Mouse (Mus musculus): ENCODE data around the gene Tmem240. TPM values are rescaled to one million over a fixed set of nuclear protein-coding genes. Genes with fewer than 3 reads are reported as not detected.
"Not testable (repeated sequence)": the region's sequence is repeated elsewhere in the genome, so short reads cannot be mapped to it uniquely, and the experiment has no call there.

Gene Tmem240
- polyA plus RNA-seq, 1 experiment from 2014 or later: 10.1 TPM

DNA sequence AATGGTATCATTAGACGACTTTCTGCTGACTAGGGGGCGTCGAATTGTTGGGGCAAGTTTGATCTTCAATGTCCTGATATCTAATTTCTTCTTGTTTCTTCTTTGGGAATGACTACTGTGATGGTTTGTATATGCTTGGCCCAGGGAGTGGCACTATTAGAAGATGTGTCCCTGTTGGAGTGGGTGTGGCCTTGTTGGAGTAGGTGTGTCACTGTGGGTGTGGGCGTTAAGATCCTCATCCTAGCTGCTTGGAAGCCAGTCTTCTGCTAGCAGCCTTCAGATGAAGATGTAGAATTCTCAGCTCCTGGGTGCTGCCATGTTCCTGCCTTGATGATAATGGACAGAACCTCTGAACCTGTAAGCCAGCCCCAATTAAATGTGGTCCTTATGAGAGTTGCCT, 54.2 kb downstream of the Tmem240 start:
- H3K4me1 ChIP-seq (replicated peaks); H3K9ac ChIP-seq (replicated peaks); H3K9me3 ChIP-seq; H3K4me2 ChIP-seq (replicated peaks); H3K4me3 ChIP-seq (replicated peaks); H3K27me3 ChIP-seq; H3K36me3 ChIP-seq; ATAC-seq; H3K27ac ChIP-seq: not testable (repeated sequence)
- WGBS: 83% methylated on average over 4 of the region's 4 CpGs

DNA sequence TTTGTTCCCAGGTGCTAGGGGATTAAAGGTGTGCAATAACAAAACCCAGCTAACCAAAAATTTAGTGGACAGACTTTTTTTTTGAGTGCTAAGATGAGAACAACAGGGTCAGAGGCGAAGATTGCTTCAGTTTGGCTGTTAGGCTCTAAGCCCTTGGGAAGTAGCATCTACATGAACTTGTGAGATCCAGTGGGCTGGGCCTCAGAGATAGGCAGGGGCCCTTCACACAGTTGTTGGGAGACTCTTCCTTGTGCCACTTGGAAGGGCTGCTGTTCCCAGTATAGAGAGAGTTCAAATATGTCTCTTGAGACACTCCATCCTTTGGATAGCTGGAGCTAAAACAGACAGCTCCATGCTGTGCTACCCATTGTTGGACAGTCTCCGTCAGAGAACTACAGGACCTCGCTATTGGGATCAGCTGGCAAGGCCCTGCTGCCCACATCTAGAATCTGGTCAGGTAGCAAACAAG, 55.5 kb downstream of the Tmem240 start, which contains the start of gene Ankrd65:
TSS of gene Ankrd65 (plus strand) at position 419 of the 469 bp plus-strand sequence.
- 0 out of 2 replicates have a peak, but pooled peaks cover 4% of the 10 kb centered on the region for H3K27me3 ChIP-seq
- H3K4me1 ChIP-seq (replicated peaks): 0 out of 2 replicates have a peak, but pooled peaks cover 2% of the 10 kb centered on the region
- no peaks in the 10 kb centered on the region for H3K36me3 ChIP-seq
- H3K4me3 ChIP-seq (replicated peaks): no peak within 1 kb of the TSS
- no peaks in the 10 kb centered on the region for H3K9me3 ChIP-seq
- no peak within 1 kb of the TSS for H3K9ac ChIP-seq (replicated peaks)
- no peak within 1 kb of the TSS for H3K4me2 ChIP-seq (replicated peaks)
- 83% methylated on average over 3 of the region's 3 CpGs for WGBS
- no peak for ATAC-seq
- H3K27ac ChIP-seq: no peak within 1 kb of the TSS

Small RNA genes within 50 kb of the gene (microRNA-seq; reads per million reads assigned to microRNA genes)
- not detected for gene Gm27743

Other genes with a start within 250 kb of the Tmem240 start
- gene Gnb1, start 243.4 kb upstream of the Tmem240 start, polyA plus RNA-seq (2015; fragmentation: Nextera tagmentation; extraction: Ambion mirVana): 1,008 and 1,072 TPM in 2 replicates
- 78.0 and 85.5 TPM in 2 replicates for gene Nadk, start 172.4 kb upstream of the Tmem240 start, polyA plus RNA-seq (2015; fragmentation: Nextera tagmentation; extraction: Ambion mirVana)
- 15.9 and 16.5 TPM in 2 replicates for gene Slc35e2, start 133.4 kb upstream of the Tmem240 start, polyA plus RNA-seq (2015; fragmentation: Nextera tagmentation; extraction: Ambion mirVana)
- gene Cdk11b, start 109.9 kb upstream of the Tmem240 start, polyA plus RNA-seq (2015; fragmentation: Nextera tagmentation; extraction: Ambion mirVana): 65.1 and 66.8 TPM in 2 replicates
- not detected in 2 replicates for gene Gm10563, start 89.4 kb upstream of the Tmem240 start, polyA plus RNA-seq (2015; fragmentation: Nextera tagmentation; extraction: Ambion mirVana)
- gene Mmp23, start 81.4 kb upstream of the Tmem240 start, polyA plus RNA-seq (2015; fragmentation: Nextera tagmentation; extraction: Ambion mirVana): 3.6 and 3.8 TPM in 2 replicates
- gene Mib2, start 65.6 kb upstream of the Tmem240 start, polyA plus RNA-seq (2015; fragmentation: Nextera tagmentation; extraction: Ambion mirVana): 32.6 and 41.9 TPM in 2 replicates
- 5.0 and 6.4 TPM in 2 replicates for gene Fndc10, start 40.5 kb upstream of the Tmem240 start, polyA plus RNA-seq (2015; fragmentation: Nextera tagmentation; extraction: Ambion mirVana)
- gene Ssu72, start 30.0 kb upstream of the Tmem240 start, polyA plus RNA-seq (2015; fragmentation: Nextera tagmentation; extraction: Ambion mirVana): 155 and 159 TPM in 2 replicates
- gene Atad3a, start 26.3 kb downstream of the Tmem240 start, polyA plus RNA-seq (2015; fragmentation: Nextera tagmentation; extraction: Ambion mirVana): 82.1 and 84.8 TPM in 2 replicates
- 18.7 and 20.9 TPM in 2 replicates for gene Vwa1, start 39.9 kb downstream of the Tmem240 start, polyA plus RNA-seq (2015; fragmentation: Nextera tagmentation; extraction: Ambion mirVana)
- 0.40 and 0.58 TPM in 2 replicates for gene Tmem88b, start 51.1 kb downstream of the Tmem240 start, polyA plus RNA-seq (2015; fragmentation: Nextera tagmentation; extraction: Ambion mirVana)
- not detected in 2 replicates for gene Ankrd65, start 55.6 kb downstream of the Tmem240 start, polyA plus RNA-seq (2015; fragmentation: Nextera tagmentation; extraction: Ambion mirVana)
- gene Mrpl20, start 68.1 kb downstream of the Tmem240 start, polyA plus RNA-seq (2015; fragmentation: Nextera tagmentation; extraction: Ambion mirVana): 259 and 262 TPM in 2 replicates
- gene Ccnl2, start 77.7 kb downstream of the Tmem240 start, polyA plus RNA-seq (2015; fragmentation: Nextera tagmentation; extraction: Ambion mirVana): 182 and 189 TPM in 2 replicates
- gene Aurkaip1, start 96.5 kb downstream of the Tmem240 start, polyA plus RNA-seq (2015; fragmentation: Nextera tagmentation; extraction: Ambion mirVana): 140 and 146 TPM in 2 replicates
- gene Mxra8, start 104.9 kb downstream of the Tmem240 start, polyA plus RNA-seq (2015; fragmentation: Nextera tagmentation; extraction: Ambion mirVana): 17.9 and 22.2 TPM in 2 replicates
- 8.1 and 8.4 TPM in 2 replicates for gene Dvl1, start 112.6 kb downstream of the Tmem240 start, polyA plus RNA-seq (2015; fragmentation: Nextera tagmentation; extraction: Ambion mirVana)
- gene Tas1r3, start 128.6 kb downstream of the Tmem240 start, polyA plus RNA-seq (2015; fragmentation: Nextera tagmentation; extraction: Ambion mirVana): 0.80 and 0.83 TPM in 2 replicates
- gene Cptp, start 134.6 kb downstream of the Tmem240 start, polyA plus RNA-seq (2015; fragmentation: Nextera tagmentation; extraction: Ambion mirVana): 22.1 and 24.5 TPM in 2 replicates
- 85.3 and 88.6 TPM in 2 replicates for gene Ints11, start 134.7 kb downstream of the Tmem240 start, polyA plus RNA-seq (2015; fragmentation: Nextera tagmentation; extraction: Ambion mirVana)
- gene Pusl1, start 157.0 kb downstream of the Tmem240 start, polyA plus RNA-seq (2015; fragmentation: Nextera tagmentation; extraction: Ambion mirVana): 52.5 and 52.6 TPM in 2 replicates
- gene Acap3, start 157.0 kb downstream of the Tmem240 start, polyA plus RNA-seq (2015; fragmentation: Nextera tagmentation; extraction: Ambion mirVana): 66.0 and 73.5 TPM in 2 replicates
- 128 and 135 TPM in 2 replicates for gene Ube2j2, start 209.0 kb downstream of the Tmem240 start, polyA plus RNA-seq (2015; fragmentation: Nextera tagmentation; extraction: Ambion mirVana)
- gene C1qtnf12, start 227.5 kb downstream of the Tmem240 start, polyA plus RNA-seq (2015; fragmentation: Nextera tagmentation; extraction: Ambion mirVana): 8.2 and 11.0 TPM in 2 replicates